Mouse (Mus musculus): ENCODE measurements at regions not wholly inside any gene's neighbourhood (a gene's known extent, or its start where the extent isn't known, plus 50 kb on each side); places are given as distances from the start of the nearest gene placed in this dataset.
"Not testable (repeated sequence)": the region's sequence is repeated elsewhere in the genome, so short reads cannot be mapped to it uniquely, and the experiment has no call there.

DNA sequence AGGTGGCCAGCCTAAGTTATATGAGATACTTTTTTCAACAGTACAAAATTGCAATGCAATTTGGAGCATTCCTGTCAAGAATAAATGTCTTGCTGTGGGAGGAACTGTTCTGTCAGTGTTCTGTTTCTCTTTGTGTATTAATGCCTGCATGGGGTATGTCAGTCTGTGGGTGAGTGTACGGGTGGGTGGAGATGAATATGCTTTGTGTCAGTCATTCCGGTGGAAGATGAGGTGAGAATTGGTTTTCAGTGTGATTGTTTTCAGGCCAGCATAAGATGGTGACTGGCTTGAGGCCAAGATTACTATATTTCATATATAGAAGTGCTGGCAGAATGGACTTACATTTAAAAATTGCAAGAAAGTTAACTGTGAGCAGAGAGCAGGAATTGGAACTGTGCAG, 184.0 kb downstream of the Frk start:
- peak in 1 of 2 experiments; percentile 4 for DNase-seq (ENCODE audit: low spot score in 2 of 2)

DNA sequence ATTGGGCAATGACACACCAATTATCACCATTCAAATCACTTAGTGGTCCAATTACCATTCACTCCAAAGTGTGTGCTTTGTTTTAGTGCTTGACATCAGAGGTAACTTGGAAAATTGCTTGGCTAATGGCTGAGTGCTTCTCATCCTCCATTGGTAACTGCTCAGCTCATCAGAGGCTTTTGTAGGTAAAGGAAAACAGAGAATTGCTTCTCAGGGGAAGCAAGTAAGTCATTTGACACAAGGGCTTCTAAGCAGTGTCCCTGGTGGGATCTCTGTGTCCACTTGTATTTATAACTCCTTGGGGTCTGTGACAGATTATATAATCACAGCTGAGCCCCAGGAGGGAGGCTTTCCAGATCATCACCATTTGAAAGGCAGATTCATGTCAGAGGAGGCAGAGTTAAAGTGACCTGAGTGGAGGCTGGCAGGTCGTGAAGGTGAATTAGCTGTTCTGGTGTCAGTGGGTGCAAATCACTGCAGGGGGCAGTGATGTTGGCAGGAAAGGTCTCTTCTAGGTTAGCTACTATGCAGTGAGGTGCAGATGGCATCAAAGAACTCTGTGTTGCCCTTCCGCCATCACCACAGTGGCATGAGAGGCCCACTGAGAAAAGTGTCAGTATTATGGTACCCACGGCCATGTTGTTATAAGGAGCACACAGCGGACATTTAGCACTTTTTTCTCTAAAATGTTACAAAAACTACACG, 184.7 kb downstream of the Frk start:
- DNase-seq (ENCODE audit: low spot score in 2 of 2): no peak

DNA sequence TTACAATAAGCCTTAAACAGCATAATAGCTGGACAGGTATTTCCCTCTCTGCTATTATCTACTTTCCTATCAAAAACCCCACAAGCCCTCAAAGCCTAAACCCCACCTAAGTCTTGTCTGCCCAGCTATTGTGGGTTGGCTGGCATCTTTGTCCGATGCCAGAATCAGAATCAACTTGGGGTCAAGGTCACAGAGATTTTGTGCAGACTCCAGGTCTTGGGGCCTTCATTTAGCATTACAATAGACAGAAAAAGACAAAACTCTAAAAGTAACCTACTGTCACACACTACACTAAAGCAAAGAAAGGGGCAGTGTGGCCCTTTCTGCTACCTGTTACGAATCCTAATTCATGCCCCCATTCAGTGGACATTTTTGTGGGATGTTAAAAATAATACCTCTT, 188.6 kb downstream of the Frk start:
- DNase-seq (ENCODE audit: low spot score in 2 of 2): no peak

DNA sequence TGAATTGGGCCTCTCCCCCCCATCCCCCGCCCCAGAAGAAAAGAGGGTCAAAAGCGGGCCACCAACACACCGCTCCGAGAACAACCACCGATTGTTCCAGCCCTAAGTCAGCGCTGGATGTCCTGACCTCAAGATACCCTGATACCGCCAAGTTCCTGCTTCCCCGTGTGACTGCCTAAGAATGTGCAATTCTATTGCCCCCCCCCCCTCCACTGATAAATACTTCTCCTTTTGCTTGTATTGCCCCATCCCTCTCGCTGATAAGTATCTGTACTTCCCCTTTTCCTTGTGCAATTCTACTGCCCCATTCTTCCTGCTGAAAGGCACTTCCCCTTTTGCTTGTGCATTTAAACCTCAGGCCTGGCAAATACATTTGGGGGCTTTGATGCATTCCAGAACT, 216.2 kb downstream of the Frk start:
- DNase-seq (ENCODE audit: low spot score in 2 of 2): not testable (repeated sequence)

DNA sequence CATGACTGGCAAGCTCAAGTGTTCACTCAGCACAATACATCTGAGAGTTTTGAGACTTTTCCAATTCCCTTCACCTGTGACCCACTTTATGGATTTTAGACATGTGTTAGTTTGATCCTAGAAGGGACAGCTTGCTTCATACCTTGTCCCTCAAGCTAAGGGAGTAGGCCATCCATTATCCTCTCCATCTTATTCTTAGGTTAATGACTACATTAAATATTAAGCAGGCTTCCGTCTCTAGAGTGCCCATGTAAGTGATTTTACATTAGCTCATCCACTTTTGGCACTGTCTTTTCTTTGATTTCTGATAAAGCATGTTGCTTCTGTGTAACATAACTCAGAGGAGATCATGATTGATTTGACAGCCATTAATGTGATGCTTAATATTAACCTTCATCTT, 218.8 kb downstream of the Frk start:
- no peak for DNase-seq (ENCODE audit: low spot score in 2 of 2)

DNA sequence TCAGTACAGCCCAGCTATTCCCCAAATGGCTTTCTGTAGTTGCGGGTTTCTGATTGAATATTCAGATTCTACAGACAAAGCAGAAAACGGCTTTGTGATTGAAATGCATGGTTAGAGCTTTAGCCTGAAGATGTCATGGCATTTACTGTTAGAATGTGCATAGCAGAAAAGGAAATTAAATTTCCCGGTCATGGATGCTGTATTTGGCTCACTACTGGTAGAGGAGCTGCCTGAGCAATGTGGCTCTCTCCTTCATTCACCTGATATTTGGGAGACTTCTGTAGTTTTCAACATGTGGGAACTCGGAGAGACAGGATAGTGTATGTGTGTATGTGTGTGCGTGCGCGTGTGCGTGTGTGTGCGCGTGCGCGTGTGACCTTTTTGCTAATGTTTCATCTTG, 222.2 kb downstream of the Frk start:
- no peak for DNase-seq (ENCODE audit: low spot score in 2 of 2)

DNA sequence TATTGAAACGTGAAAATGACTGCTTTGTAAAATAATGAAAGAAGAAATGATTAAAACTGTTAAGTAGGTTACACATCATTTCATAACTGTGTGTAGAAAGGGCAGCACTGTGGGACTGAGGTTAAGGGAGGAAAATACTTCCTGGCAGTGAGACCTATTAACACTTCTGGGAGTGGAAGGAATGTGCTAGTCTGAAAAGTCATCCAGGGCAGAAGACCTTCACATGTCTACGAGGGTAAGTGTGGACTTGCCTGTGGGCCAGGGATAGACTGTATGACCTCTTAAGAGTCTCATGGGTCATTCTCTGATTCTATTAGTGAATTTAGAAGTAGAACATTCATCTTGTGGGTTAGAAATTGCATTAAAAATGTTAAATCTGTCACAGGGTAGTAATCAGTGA, 248.1 kb downstream of the Frk start:
- DNase-seq (ENCODE audit: low spot score in 2 of 2): no peak

DNA sequence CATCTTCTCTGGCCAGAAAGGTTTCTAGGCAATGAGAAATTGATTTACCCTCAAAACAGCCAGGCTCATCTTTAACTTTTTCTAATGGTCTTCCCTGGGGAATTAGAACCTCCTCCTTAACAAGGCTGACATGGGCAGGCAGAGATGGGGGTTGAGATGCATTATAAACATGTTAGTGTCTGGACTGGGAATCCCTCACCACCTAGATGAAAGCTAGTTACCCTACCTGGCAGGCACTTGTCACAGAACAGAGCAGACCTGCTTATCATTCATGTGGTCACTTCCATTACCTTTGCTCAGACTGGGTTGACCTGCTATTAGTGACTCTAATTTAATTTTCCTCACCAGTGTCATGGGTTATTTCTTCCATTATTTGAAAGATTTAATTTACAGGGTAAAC, 279.2 kb downstream of the Frk start:
- DNase-seq (ENCODE audit: low spot score in 2 of 2): no peak

DNA sequence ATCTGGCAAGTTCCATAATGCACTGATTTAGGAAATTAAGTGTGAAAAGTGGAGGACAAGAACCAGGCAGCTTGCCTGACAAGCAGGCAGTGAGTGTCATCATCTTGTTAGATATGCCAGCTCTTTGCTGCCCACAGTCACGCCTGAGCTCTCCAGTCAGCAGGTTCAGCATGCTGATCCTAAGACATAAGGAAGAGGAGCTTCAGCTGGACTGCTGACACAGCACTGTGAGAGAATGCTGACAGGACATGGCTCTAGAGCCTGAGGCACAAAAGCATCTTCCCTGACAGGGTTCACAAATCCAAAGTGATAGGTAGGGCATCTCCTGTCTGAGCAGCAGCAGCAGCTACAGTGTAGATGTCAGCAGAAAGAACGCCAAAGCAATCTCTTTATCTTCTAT, 308.9 kb downstream of the Frk start:
- no peak for DNase-seq (ENCODE audit: low spot score in 2 of 2)

DNA sequence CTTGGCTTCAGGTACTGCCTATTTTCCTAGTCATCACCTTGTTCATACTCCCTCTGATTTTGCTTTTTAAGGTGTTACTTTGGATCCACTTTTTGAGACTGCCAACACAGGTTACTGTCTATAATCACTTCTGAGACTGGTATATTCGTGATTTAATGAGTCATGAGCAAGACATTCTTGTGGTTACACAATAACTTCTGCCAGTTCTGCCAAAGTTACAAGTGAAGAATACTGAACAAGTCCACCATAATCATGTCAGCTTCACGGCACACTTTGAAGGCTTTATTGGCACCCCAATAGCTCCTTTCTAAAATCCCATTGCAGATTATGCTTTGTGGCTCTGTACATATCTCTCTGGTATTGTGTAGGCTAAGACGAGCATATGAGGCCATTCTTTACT, 327.9 kb downstream of the Frk start:
- no peak for DNase-seq (ENCODE audit: low spot score in 2 of 2)

DNA sequence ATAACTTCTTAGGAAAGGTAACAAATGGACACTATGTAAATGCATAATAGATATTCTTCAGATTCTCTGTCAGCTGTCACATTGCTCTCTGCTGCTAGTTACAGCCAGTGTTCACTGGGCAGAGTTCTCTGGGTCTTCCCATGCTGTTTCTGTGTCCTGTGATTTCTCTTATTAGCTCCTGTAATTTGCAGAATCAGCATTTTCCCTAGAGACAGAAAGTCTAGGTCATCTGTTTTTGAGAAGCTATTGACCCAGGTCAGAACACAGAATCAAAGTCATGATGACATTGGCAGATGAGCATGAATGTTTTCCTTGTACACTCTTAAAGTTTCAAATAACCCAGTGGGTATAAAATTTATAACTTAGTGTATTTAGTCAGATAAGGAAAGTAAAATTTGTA, 340.9 kb downstream of the Frk start:
- no peak for DNase-seq (ENCODE audit: low spot score in 2 of 2)

DNA sequence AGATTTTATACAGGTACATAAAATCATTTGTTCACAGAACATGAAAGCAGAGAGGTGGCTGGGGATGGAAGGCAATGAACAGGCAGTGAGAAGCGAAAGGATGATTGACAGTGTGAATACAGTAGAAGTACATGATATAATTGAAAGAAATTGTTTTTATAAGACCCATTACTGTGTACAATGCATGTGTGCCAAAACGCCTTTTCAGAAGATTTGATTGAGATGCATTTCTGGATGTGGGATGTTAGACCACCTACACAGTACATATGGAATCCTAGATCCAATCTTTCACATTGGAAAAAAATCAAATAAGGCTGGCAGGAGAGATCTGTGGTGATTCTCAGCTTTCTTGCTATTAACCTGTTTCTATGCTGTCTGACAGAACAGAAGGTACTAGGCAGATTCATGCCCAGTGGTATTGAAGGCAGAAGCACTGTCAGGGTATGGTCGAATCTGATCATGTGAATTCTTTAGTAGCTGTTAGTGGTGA, 358.9 kb downstream of the Frk start:
- peak; percentile 2 for DNase-seq (ENCODE audit: low spot score in 2 of 2)

DNA sequence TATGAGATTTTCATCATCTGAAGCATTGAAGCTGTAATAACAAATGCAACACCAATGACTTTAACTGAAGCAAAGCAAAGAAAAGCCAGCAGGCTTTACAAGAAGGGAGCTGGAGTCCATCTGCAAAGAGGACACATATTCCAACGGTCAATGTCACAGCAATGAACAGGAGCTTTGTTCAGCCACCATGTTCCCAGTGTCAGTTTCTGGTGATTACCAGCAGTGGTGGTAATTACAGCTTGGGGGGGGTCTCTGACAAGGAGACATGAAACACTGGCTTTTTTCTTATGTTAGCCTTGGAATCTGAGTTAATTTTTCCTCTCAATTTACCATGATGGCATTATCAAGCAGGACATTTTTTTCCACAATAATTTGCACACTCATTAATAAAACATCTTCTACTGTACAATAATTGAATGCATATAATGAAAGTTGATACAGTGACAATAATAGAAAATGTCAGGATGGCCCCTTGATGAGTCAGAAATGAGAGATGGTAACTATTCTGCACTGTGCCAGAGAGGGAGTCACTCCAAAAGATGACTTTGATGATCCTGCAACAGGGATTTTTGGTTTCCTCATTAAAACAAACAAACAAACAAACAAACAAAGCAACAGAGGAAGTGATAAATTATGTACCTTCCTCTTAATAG, 373.4 kb downstream of the Frk start:
- no peak for DNase-seq (ENCODE audit: low spot score in 2 of 2)

DNA sequence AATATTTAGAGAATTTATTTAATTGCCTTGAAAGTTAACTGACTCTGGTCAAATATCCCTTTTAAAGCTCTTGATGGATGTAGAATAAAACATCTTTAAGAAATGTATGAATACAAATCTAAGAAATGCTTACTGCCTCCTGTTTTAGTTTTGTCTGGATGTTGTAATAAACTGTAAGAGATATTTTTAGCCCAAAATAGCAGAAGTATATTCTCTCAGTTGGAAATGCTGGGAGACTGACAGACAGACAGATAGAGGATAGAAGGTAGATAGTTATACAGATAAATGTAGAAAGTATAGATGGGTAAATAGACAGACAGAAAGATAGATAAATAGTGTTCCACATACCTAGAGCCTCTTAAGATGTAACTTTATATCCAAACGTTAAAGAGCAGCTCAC, 379.5 kb downstream of the Frk start:
- DNase-seq (ENCODE audit: low spot score in 2 of 2): no peak

DNA sequence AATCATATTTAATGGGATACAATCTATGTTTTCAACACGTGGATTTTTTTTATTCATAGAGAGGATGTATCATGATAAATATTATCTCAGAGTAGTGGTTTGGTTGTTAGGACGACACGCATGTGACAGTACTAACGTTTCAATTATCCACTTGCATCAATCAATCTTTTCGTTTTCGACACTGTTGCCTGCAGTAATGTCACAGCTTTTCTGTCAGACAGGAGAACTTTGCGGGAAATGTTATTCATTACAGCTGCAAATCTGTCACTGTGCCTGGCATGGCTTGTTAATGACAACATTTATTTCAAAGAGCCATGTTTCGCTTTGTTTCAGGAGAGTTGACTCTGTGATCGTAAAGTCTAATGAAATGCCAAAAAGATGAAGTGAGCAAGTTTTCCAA, 388.7 kb downstream of the Frk start:
- DNase-seq (ENCODE audit: low spot score in 2 of 2): no peak

DNA sequence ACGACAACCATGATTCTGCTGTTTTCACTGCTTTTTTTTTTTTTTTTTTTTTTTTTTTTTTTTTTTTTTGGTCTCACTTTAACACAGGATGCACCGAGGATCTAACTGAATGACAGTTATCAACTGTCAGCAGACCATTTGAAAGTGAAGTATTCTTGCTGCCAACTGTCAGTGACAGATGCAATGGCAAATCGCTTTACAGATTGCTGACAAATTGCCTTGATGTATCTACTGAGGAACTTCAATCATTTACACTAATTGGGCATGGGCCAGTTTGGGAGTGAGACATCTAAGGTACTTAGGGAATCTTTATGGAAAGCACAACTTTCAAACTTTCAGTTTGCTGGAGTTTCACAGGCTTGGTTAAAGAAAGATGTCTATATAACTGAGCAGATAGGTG, 395.3 kb downstream of the Frk start:
- no peak for DNase-seq (ENCODE audit: low spot score in 2 of 2)

DNA sequence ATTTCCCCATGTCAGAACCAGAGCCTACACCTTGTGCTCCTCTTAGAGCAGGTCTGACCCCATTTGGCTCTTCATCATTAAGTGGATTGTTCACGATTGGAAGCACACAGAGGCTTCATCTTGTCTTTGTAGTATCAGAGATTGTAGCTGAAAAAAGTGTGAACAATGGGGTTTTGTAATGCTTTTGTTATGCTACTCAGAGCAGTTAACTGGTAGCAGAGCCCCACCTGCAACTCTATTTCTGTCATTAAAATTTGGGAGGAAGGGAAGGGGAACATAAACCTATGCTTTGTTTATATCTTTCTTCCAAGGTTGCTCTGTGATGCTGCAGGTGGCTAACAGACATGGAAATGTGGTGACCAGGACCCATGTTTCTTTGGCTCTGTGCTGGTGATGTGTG, 404.4 kb downstream of the Frk start:
- DNase-seq (ENCODE audit: low spot score in 2 of 2): no peak

DNA sequence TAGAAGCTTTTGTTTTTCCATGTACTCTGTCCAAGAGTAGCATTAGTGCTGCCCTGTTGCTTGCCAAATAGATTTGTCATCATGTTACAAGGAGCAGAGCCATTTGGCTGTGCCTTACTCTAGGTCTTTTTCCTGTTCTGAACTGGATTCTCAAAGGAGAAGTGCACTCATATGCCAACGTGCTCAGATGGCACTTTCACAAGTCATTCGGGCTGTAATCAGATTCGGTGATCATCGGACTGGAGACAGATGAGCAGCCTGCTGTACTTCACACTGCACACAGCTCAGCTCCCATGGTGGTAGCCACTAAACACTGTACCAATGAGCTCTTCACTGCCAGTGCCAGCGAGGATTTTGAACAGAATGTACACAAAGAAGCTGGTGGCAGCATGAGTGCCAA, 421.1 kb downstream of the Frk start:
- DNase-seq (ENCODE audit: low spot score in 2 of 2): peak in 1 of 2 experiments; percentile 9

DNA sequence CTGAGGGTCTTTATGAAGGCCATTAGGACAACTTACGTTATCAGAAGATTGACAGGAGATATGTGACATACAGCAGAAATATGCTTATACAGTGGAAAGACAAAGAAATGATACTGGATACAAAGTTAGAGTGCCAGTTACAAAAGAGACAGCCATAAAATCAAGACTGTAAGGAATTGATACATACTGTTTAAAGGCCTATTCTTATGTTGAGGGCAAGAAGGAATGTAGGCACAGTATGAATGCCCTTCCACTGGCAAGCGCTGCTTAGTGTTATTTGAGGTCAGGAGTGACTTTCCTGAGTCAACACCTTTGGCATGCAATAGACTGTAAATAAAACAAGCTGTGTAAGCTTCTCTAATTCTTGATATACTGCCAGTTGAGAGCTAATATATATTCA, 421.5 kb downstream of the Frk start:
- no peak for DNase-seq (ENCODE audit: low spot score in 2 of 2)

DNA sequence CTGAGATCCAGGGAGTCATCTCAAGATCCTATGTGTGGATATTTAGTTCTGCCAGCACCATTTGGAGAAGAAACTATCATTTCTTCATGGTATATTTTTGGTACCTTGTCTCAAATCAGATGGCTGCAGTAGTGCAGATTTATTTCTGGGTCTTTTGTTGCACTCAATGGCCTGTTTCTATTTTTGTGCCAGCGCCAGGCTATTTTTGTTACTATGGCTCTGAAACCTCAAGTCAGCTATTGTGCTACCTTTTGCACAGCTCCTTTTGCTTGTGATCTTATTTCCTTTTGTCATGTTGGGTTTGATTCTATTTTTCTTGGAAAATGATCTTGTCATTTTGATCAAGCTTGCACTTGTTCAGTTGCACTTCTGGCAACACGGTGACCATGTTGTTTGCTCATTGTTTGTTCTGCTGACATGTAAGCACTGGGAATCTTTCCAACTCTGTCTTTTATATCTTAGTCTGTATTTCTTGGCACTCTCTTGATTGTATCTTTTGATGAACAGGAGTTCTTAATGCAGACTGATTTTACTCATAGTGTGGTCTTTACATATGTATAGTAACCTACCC, 429.0 kb downstream of the Frk start:
- DNase-seq (ENCODE audit: low spot score in 2 of 2): no peak
